14 mouse cellular contexts compared by ENCODE assay signal in the genomic region with DNA sequence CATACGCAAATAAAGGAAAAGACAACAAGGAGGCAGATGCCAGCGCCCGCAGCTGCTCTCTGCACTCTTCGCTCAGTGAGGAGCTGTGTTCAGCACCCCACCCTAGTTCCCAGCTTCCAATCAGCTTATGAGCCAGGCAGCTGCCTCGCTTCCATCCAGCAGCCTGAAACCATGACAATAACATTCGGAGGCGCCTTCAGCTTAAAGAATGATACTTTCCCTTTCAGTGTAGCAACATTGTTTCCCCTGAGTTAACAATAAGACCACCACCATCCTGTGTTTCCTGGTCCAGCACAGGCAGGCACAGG.
DNase-seq lines count a peak whose midpoint lies in the region; ATAC-seq and TF ChIP-seq lines count a peak whose summit lies in the region.
"Had no signal": no experiment of that assay in that cellular context is flagged by ENCODE, and none has a peak within 500 bp of the region (broad histone marks: within the 10 kb centered on the region; RNA-seq: fewer than 3 reads in every experiment).

No protein-coding gene starts in this region.

- H3K4me1 ChIP-seq in forebrain, embryonic 15.5 days = peaks cover 28% of the 10 kb centered on the region
- H3K4me1 ChIP-seq in forebrain, embryonic 11.5 days (replicated peaks; ENCODE audit: control insufficient read depth, insufficient read depth, low read length) = no peaks in the 10 kb centered on the region
- H3K4me1 ChIP-seq in stomach, embryonic 16.5 days (ENCODE audit: control insufficient read depth, insufficient read depth, low read length) = no peaks in the 10 kb centered on the region
- H3K4me1 ChIP-seq in stomach, postnatal 0 days (replicated peaks; ENCODE audit: control insufficient read depth, insufficient read depth) = no peaks in the 10 kb centered on the region
- H3K4me1 ChIP-seq: liver, embryonic 13.5 days; stomach, embryonic 15.5 days had no signal

- ATAC-seq in forebrain, embryonic 15.5 days (replicated peaks) = peak; percentile 64; the same call in 1 of the 2 replicates
- ATAC-seq in forebrain, embryonic 11.5 days (replicated peaks; ENCODE audit: low FRiP score) = no peak
- ATAC-seq in stomach, embryonic 16.5 days (ENCODE audit: insufficient read depth, low FRiP score) = 0 out of 2 replicates have a peak, but pooled peaks have one; percentile 13
- ATAC-seq in stomach, postnatal 0 days (ENCODE audit: low FRiP score, low TSS enrichment) = no peak

- no peak for TF ChIP-seq EP300 in stomach, postnatal 0 days (optimal IDR thresholded peaks at IDR 0.05)

- no peak for DNase-seq in forebrain, embryonic 11.5 days (ENCODE audit: low spot score)
- DNase-seq in layer of hippocampus, adult 11-12 months (ENCODE audit: low spot score) = peak; percentile 33
- no peak for DNase-seq in layer of hippocampus, postnatal 10 days (ENCODE audit: low spot score in 2 of 2)
- no peak for DNase-seq in stomach, postnatal 0 days (ENCODE audit: low spot score)
- no peak for DNase-seq in thymus, postnatal 10 days (ENCODE audit: low spot score in 2 of 2)
- DNase-seq in thymus, postnatal 36 days = no peak
- DNase-seq: cerebellum, adult 9-10 months; liver, embryonic 13.5 days had no signal

- H3K9me3 ChIP-seq in forebrain, embryonic 15.5 days = no peaks in the 10 kb centered on the region
- H3K9me3 ChIP-seq in forebrain, embryonic 11.5 days (ENCODE audit: control insufficient read depth, low read length) = no peaks in the 10 kb centered on the region
- H3K9me3 ChIP-seq in stomach, embryonic 16.5 days (replicated peaks; ENCODE audit: control insufficient read depth, low read length) = no peaks in the 10 kb centered on the region
- H3K9me3 ChIP-seq in stomach, postnatal 0 days (ENCODE audit: control insufficient read depth, low read length) = no peaks in the 10 kb centered on the region
- H3K9me3 ChIP-seq: limb, embryonic 10.5 days; stomach, embryonic 15.5 days had no signal

- H3K4me2 ChIP-seq in forebrain, embryonic 15.5 days (replicated peaks) = no peak overlapping the region
- H3K4me2 ChIP-seq in forebrain, embryonic 11.5 days (ENCODE audit: low read depth, low read length, severe bottlenecking) = no peak overlapping the region
- H3K4me2 ChIP-seq in stomach, embryonic 16.5 days (ENCODE audit: low read depth, low read length) = no peak overlapping the region
- no peak overlapping the region for H3K4me2 ChIP-seq in stomach, postnatal 0 days (replicated peaks; ENCODE audit: low read depth)
- H3K4me2 ChIP-seq: heart, embryonic 11.5 days; liver, embryonic 13.5 days; stomach, embryonic 15.5 days had no signal

- no peaks in the 10 kb centered on the region for H3K36me3 ChIP-seq in forebrain, embryonic 15.5 days
- no peaks in the 10 kb centered on the region for H3K36me3 ChIP-seq in forebrain, embryonic 11.5 days (ENCODE audit: control insufficient read depth, insufficient read depth, low read length)
- H3K36me3 ChIP-seq in stomach, embryonic 16.5 days (ENCODE audit: control insufficient read depth, insufficient read depth, low read length) = no peaks in the 10 kb centered on the region
- no peaks in the 10 kb centered on the region for H3K36me3 ChIP-seq in stomach, postnatal 0 days (ENCODE audit: control insufficient read depth, insufficient read depth, low read length)
- H3K36me3 ChIP-seq: limb, embryonic 10.5 days; liver, embryonic 13.5 days; stomach, embryonic 15.5 days had no signal

- H3K27me3 ChIP-seq in forebrain, embryonic 15.5 days = no peaks in the 10 kb centered on the region
- no peaks in the 10 kb centered on the region for H3K27me3 ChIP-seq in forebrain, embryonic 11.5 days (ENCODE audit: control insufficient read depth, insufficient read depth, low read length)
- no peaks in the 10 kb centered on the region for H3K27me3 ChIP-seq in stomach, embryonic 16.5 days (ENCODE audit: control insufficient read depth, insufficient read depth, low read length)
- H3K27me3 ChIP-seq in stomach, postnatal 0 days (ENCODE audit: control insufficient read depth, insufficient read depth, low read length) = no peaks in the 10 kb centered on the region
- H3K27me3 ChIP-seq: liver, embryonic 13.5 days; stomach, embryonic 15.5 days had no signal

- peak overlapping the region; percentile 44; the same call in 1 of the 2 replicates for H3K27ac ChIP-seq in forebrain, embryonic 15.5 days (replicated peaks)
- no peak overlapping the region for H3K27ac ChIP-seq in forebrain, embryonic 11.5 days (ENCODE audit: low read depth, low read length)
- no peak overlapping the region for H3K27ac ChIP-seq in stomach, embryonic 16.5 days (ENCODE audit: low read length)
- H3K27ac ChIP-seq in stomach, postnatal 0 days (replicated peaks) = no peak overlapping the region
- H3K27ac ChIP-seq: kidney, postnatal 0 days; limb, embryonic 10.5 days; liver, embryonic 13.5 days; stomach, embryonic 15.5 days had no signal

- no peak overlapping the region for H3K9ac ChIP-seq in forebrain, embryonic 15.5 days (replicated peaks)
- H3K9ac ChIP-seq in forebrain, embryonic 11.5 days (ENCODE audit: low read length) = no peak overlapping the region
- no peak overlapping the region for H3K9ac ChIP-seq in stomach, embryonic 16.5 days (ENCODE audit: low read length)
- no peak overlapping the region for H3K9ac ChIP-seq in stomach, postnatal 0 days (ENCODE audit: low read length)
- H3K9ac ChIP-seq: liver, embryonic 13.5 days; stomach, embryonic 15.5 days had no signal

- WGBS in forebrain, embryonic 15.5 days = 43% methylated on average over 7 of the region's 7 CpGs
- WGBS in forebrain, embryonic 11.5 days = 71% methylated on average over 7 of the region's 7 CpGs
- 65% methylated on average over 7 of the region's 7 CpGs for WGBS in stomach, embryonic 16.5 days
- WGBS in stomach, postnatal 0 days = 47% methylated on average over 7 of the region's 7 CpGs

- H3K4me3 ChIP-seq in forebrain, embryonic 15.5 days = no peak overlapping the region
- no peak overlapping the region for H3K4me3 ChIP-seq in forebrain, embryonic 11.5 days (ENCODE audit: low read depth, low read length)
- H3K4me3 ChIP-seq in stomach, embryonic 16.5 days (replicated peaks; ENCODE audit: low read length) = no peak overlapping the region
- no peak overlapping the region for H3K4me3 ChIP-seq in stomach, postnatal 0 days (ENCODE audit: low read depth, low read length)
- H3K4me3 ChIP-seq: limb, embryonic 10.5 days; liver, embryonic 13.5 days; stomach, embryonic 15.5 days had no signal

- no peak for TF ChIP-seq CTCF in stomach, postnatal 0 days (IDR thresholded peaks at IDR 0.05; ENCODE audit: low read depth)

Comparison
In these comparisons a context has a peak if more than half of its experiments do, and no peak if none do; other contexts are left out.
1. ATAC-seq: peak in forebrain, embryonic 15.5 days (single experiment) and stomach, embryonic 16.5 days (single experiment); none in forebrain, embryonic 11.5 days (single experiment) and stomach, postnatal 0 days (single experiment).